Mouse (Mus musculus) CH12.LX (cell line): Measurements from ENCODE around the gene Dlx4. TPM values are rescaled to one million over a fixed set of nuclear protein-coding genes. Genes with fewer than 3 reads are reported as not detected.
A peak's percentile ranks its signal among the peaks of the same experiment; 100 is the strongest.

Experiments used
- DNase-seq: peaks from one replicate; pipeline ENCODE4 v3.0.0-alpha.2; 2013; ENCODE audit errors: extremely low read depth
- H3K27ac ChIP-seq: 2 replicates; pipeline ENCODE4 v1.5.1; 2012; ENCODE audit warnings: low read depth, mild to moderate bottlenecking, control low read depth, moderate library complexity; ENCODE audit not compliant: insufficient read depth
- H3K27me3 ChIP-seq: replicated peaks from 2 replicates; pipeline ENCODE3; 2012; ENCODE audit warnings: inconsistent platforms
- H3K36me3 ChIP-seq, 2 experiments: replicated peaks in 1 of 2; 2 replicates each; pipeline versions ENCODE3 to v1.6.1; 2012; ENCODE audit warnings: inconsistent platforms in 1 of 2, low read length in 1 of 2, mild to moderate bottlenecking in 1 of 2, mixed read lengths in 1 of 2, moderate library complexity in 1 of 2; ENCODE audit not compliant: control insufficient read depth in 1 of 2, insufficient read depth in 1 of 2
- H3K4me1 ChIP-seq, 2 experiments: 2 replicates each; pipeline ENCODE4 v1.6.1; 2012; ENCODE audit warnings: inconsistent platforms in 1 of 2, moderate library complexity in 1 of 2; ENCODE audit not compliant: insufficient read depth in 2 of 2, control insufficient read depth in 1 of 2
- H3K4me2 ChIP-seq: 2 replicates; pipeline ENCODE4 v1.6.1; 2012; ENCODE audit warnings: low read depth, mild to moderate bottlenecking, control low read depth; ENCODE audit not compliant: poor library complexity, insufficient read depth, severe bottlenecking
- H3K4me3 ChIP-seq, 3 experiments: fragments of 150-350 bp in 1 of 3; sonication (generic) in 1 of 3; replicated peaks in 1 of 3; 2 replicates each; pipeline versions ENCODE3 to v1.5.1; 2011 to 2012; ENCODE audit warnings: low read depth in 2 of 3, low read length in 2 of 3, mild to moderate bottlenecking in 2 of 3, moderate library complexity in 2 of 3, control low read depth in 1 of 3, improper control_type of control experiment in 1 of 3, inconsistent platforms in 1 of 3, mixed read lengths in 1 of 3; ENCODE audit not compliant: poor library complexity in 1 of 3
- H3K79me2 ChIP-seq: replicated peaks from 2 replicates; pipeline ENCODE4 v1.6.1; 2012; ENCODE audit warnings: mild to moderate bottlenecking, moderate library complexity; ENCODE audit not compliant: control insufficient read depth, poor library complexity, insufficient read depth, severe bottlenecking; ENCODE audit errors: extremely low read depth
- H3K9ac ChIP-seq: 2 replicates; pipeline ENCODE4 v1.6.1; 2012; ENCODE audit warnings: low read depth, mild to moderate bottlenecking, control low read depth, moderate library complexity; ENCODE audit not compliant: insufficient read depth
- H3K9me3 ChIP-seq: replicated peaks from 2 replicates; pipeline ENCODE3; 2012; ENCODE audit warnings: low read length, inconsistent platforms, mixed read lengths
- BHLHE40 ChIP-seq: IDR thresholded peaks from 2 replicates; pipeline ENCODE4 v1.6.1; 2011; ENCODE audit warnings: mild to moderate bottlenecking, low read depth, low read length, improper control_type of control experiment
- CHD2 ChIP-seq: IDR thresholded peaks from 2 replicates; pipeline ENCODE4 v1.6.1; 2011; ENCODE audit warnings: low read length, improper control_type of control experiment
- CTCF ChIP-seq, 2 experiments: IDR thresholded peaks in 1 of 2; conservative IDR thresholded peaks in 1 of 2; 2 replicates each; pipeline ENCODE4 v1.5.1; 2011 to 2012; ENCODE audit warnings: low read depth in 2 of 2, low read length in 2 of 2, improper control_type of control experiment in 1 of 2, inconsistent platforms in 1 of 2, mild to moderate bottlenecking in 1 of 2, moderate library complexity in 1 of 2
- EP300 ChIP-seq: IDR thresholded peaks from 2 replicates; pipeline ENCODE4 v1.6.1; 2011; ENCODE audit warnings: low read length, improper control_type of control experiment
- HCFC1 ChIP-seq: IDR thresholded peaks from 2 replicates; pipeline ENCODE4 v1.6.1; 2012; ENCODE audit warnings: low read depth, mild to moderate bottlenecking, inconsistent platforms, low read length, improper control_type of control experiment
- JUND ChIP-seq: conservative IDR thresholded peaks from 2 replicates; pipeline ENCODE4 v1.6.1; 2011; ENCODE audit warnings: low read depth, low read length, improper control_type of control experiment
- MAFK ChIP-seq: IDR thresholded peaks from 2 replicates; pipeline ENCODE4 v1.6.1; 2011; ENCODE audit warnings: low read length, improper control_type of control experiment; ENCODE audit not compliant: insufficient replicate concordance
- MAX ChIP-seq: IDR thresholded peaks from 2 replicates; pipeline ENCODE4 v1.6.1; 2011; ENCODE audit warnings: low read length, improper control_type of control experiment
- MEF2A ChIP-seq: IDR thresholded peaks from 2 replicates; pipeline ENCODE4 v1.6.1; 2014; ENCODE audit warnings: low read depth, mild to moderate bottlenecking, inconsistent platforms, low read length, improper control_type of control experiment, borderline replicate concordance
- MXI1 ChIP-seq: IDR thresholded peaks from 2 replicates; pipeline ENCODE4 v1.6.1; 2011; ENCODE audit warnings: mild to moderate bottlenecking, low read depth, low read length, improper control_type of control experiment
- NELFE ChIP-seq: IDR thresholded peaks from 2 replicates; pipeline ENCODE4 v1.6.1; 2011; ENCODE audit warnings: low read depth, low read length, improper control_type of control experiment
- NRF1 ChIP-seq: IDR thresholded peaks from 2 replicates; pipeline ENCODE4 v1.6.1; 2014; ENCODE audit warnings: low read depth, mild to moderate bottlenecking, inconsistent platforms, low read length, improper control_type of control experiment, moderate library complexity
- POLR2A ChIP-seq: IDR thresholded peaks from 2 replicates; pipeline ENCODE4 v1.6.1; 2011; ENCODE audit warnings: low read depth, mild to moderate bottlenecking, improper control_type of control experiment, low read length
- POLR2AphosphoS2 ChIP-seq: IDR thresholded peaks from 2 replicates; pipeline ENCODE4 v1.6.1; 2011; ENCODE audit warnings: low read depth, low read length, improper control_type of control experiment
- SIN3A ChIP-seq: IDR thresholded peaks from 2 replicates; pipeline ENCODE4 v1.6.1; 2012; ENCODE audit warnings: low read length, improper control_type of control experiment, inconsistent platforms
- ZC3H11A ChIP-seq: IDR thresholded peaks from 2 replicates; pipeline ENCODE4 v1.6.1; 2012; ENCODE audit warnings: low read depth, mild to moderate bottlenecking, inconsistent platforms, low read length, improper control_type of control experiment
- ZKSCAN1 ChIP-seq: IDR thresholded peaks from 2 replicates; pipeline ENCODE4 v1.6.1; 2012; ENCODE audit warnings: low read depth, inconsistent platforms, low read length, improper control_type of control experiment, borderline replicate concordance
- dilution Hi-C: fragments of 300-500 bp; cut with MboI; formaldehyde crosslinking; loops from 2 replicates; pipeline ENCODE4 v1.14.3; 2020; ENCODE audit warnings: low sequenced_read_pairs; ENCODE audit not compliant: extremely low pct_unique_long_range_greater_than_20kb, extremely low pct_ligation_motif_present
- in situ Hi-C: fragments of 300-500 bp; cut with MboI; formaldehyde crosslinking; loops from 3 replicates; pipeline ENCODE4 v1.14.3; 2019; ENCODE audit warnings: low sequenced_read_pairs, low pct_ligation_motif_present, low pct_unique_long_range_greater_than_20kb, mixed read lengths
- polyA plus RNA-seq: library from polyadenylated mRNA; unstranded; fragments of >175 nt; gene quantifications from 2 replicates; pipeline ENCODE4 v1.2.1, GENCODE M21; 2012; ENCODE audit warnings: low read depth; ENCODE audit not compliant: insufficient read length
- total RNA-seq, 2 experiments: library from RNA; depleted of rRNA; stranded (reverse); fragments of 300-350 nt in 1 of 2; fragments of >200 nt in 1 of 2; gene quantifications; 2 replicates each; pipeline ENCODE4 v1.2.3; 2012 to 2014

Gene Dlx4
- total and polyA plus RNA-seq, 3 experiments = 0.25 TPM; not detected in 2

DNA sequence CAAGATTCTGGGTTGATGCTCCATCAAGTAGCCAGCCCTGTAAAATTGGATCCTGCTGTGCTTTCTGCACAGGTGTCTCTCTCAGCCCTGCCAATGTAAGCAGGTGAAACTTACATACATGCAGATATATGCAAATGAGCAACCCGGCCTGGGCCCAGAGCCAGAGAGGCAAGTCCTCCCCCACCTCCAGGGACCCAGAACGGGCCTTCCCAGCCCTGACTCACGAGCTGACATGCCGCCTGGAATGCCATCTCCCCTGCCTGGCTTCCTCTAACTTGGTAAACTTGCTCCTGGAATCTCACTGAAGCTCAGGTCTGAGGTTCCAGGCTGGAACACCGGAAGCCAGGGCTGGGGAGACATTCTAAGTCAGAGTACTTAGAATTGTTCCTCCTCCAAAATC, 7.1 kb upstream of the Dlx4 start:
- Histone ChIP-seq H3K27me3 (peaks cover 82% of the 10 kb centered on the region), H3K4me3 (no peak overlapping the region), H3K4me1 (peaks cover 15 to 22% of the 10 kb centered on the region in 2 experiments), H3K9ac (no peak overlapping the region), H3K4me2 (no peak overlapping the region), H3K36me3 (no peaks in the 10 kb centered on the region), H3K79me2 (no peaks in the 10 kb centered on the region), H3K27ac (no peak overlapping the region), H3K9me3 (peaks cover 4% of the 10 kb centered on the region)
- in situ Hi-C loops (no loop called here), dilution Hi-C loops (no loop called here)
- DNase-seq = no peak
- TF ChIP-seq BHLHE40 (peak; percentile 32; the same call in 1 of the 2 replicates), POLR2A (no peak)

DNA sequence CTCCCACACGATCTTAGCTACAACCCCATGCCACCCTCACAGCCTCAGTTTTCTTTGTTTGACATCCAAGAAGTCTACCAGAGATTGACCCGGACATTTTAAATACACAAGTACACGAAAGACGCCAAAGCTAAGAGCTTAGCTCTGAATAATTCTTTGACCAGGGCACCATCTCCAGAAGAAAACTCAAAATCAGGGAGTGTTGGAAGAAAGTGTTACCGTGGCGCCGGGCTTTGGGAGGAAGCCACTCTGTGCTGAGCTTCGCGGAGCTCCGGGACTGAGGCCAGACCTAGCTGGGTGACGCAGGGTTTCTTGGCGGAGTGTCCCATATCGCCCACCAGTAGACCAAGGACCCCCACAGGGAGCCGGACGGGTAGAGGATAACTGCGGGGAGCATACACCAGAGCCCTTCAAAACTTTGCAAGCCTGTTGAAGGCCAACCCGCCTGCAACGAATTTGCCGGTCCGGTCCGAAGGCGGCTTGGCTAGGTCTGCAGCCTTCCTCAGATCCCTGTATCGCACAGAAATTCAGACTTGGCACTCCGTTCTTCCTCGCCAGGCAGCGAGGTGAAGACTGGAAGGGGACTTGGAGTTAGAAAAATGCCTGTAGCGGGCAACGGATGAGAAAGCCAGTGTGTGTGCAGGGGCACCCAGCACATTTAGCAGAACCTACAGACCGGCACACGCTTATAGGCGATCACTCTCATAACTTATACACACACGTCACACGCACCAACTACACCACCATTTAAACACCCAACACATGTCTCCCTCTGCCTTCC, 4.4 kb upstream of the Dlx4 start:
- H3K4me2 ChIP-seq = no peak overlapping the region
- no peak for TF ChIP-seq CTCF (conservative IDR thresholded peaks at IDR 0.05 in 1 of 2, IDR thresholded peaks at IDR 0.05 in 1 of 2; ENCODE audit: low read depth in 2 of 2, low read length in 2 of 2)
- no peak for TF ChIP-seq SIN3A
- no peak for TF ChIP-seq POLR2A
- TF ChIP-seq NELFE = no peak
- no peak for TF ChIP-seq CHD2
- no peak for TF ChIP-seq POLR2AphosphoS2
- no peak for TF ChIP-seq JUND
- no peak for TF ChIP-seq MAFK
- TF ChIP-seq EP300 = no peak
- TF ChIP-seq, all 38 proteins: peak for 0
- Histone ChIP-seq H3K27ac (no peak overlapping the region), H3K4me1 (peaks cover 8 to 19% of the 10 kb centered on the region in 2 experiments), H3K27me3 (peaks cover 90% of the 10 kb centered on the region), H3K79me2 (no peaks in the 10 kb centered on the region), H3K9ac (no peak overlapping the region), H3K9me3 (peaks cover 4% of the 10 kb centered on the region), H3K4me3 (no peak overlapping the region), H3K36me3 (no peaks in the 10 kb centered on the region)
- DNase-seq = no peak
- dilution Hi-C loops (no loop called here), in situ Hi-C loops (no loop called here)

DNA sequence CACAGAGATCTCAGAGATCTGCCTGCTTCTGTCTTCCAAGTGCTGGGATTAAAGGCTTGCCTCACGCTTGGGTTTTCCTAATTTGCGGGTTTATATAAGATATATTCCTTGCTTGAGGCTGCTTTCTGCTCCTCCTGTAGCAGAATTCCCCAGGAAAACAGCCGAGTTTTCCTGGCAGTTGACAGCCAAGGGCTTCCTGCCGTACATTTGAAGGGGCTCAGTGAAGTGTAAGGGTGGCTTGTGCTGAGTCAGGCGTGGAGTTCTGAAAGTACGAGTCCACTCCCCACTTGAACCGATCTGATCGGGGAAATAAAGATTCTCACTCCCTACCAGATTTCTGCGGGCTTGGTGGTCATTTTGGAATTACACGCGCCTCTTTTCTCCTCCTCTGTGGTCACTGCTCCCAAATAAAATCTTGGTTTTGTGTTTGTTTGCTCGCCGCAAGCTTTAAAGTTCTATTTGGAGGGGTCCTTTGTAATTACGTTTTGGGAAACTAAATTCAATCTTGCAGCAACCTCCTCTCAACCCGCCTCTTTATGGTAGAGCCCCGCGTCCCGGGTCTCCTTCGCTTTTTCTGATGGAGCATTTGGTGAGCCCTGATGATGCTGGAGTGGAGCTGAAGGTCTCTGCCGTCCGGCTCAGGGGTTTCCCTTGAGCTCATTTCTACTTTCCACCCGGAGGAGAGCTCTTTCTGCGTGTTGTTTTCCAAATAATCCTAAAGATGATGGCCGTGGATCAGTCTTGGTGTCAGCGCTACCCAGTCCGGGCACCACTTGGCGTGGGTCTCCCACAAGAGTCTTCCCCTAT, 3.6 kb upstream of the Dlx4 start:
- no peak overlapping the region for H3K4me2 ChIP-seq
- dilution Hi-C loops = loop anchor here (25.0 kb wide), 1 partner anchor 88 kb away; no protein-coding TSS in a partner anchor

More for the DNA sequence above, 3.6 kb upstream of the Dlx4 start:
- in situ Hi-C loops = no loop called here
- no peak overlapping the region for H3K4me3 ChIP-seq
- no peak for DNase-seq
- no peak overlapping the region for H3K27ac ChIP-seq
- H3K36me3 ChIP-seq = no peaks in the 10 kb centered on the region
- no peaks in the 10 kb centered on the region for H3K79me2 ChIP-seq
- H3K9ac ChIP-seq = no peak overlapping the region
- no peak for TF ChIP-seq POLR2A
- TF ChIP-seq ZKSCAN1 = no peak
- no peak for TF ChIP-seq MAX
- no peak for TF ChIP-seq NRF1
- no peak for TF ChIP-seq ZC3H11A
- no peak for TF ChIP-seq MEF2A
- no peak for TF ChIP-seq HCFC1
- TF ChIP-seq MXI1 = no peak
- peaks cover 91% of the 10 kb centered on the region for H3K27me3 ChIP-seq
- H3K4me1 ChIP-seq = peaks cover 8 to 27% of the 10 kb centered on the region in 2 experiments
- peaks cover 4% of the 10 kb centered on the region for H3K9me3 ChIP-seq
